Mouse (Mus musculus): ENCODE results near the gene Cyba. TPM values are rescaled to one million over a fixed set of nuclear protein-coding genes. Genes with fewer than 3 reads are reported as not detected.

Gene Cyba
- total RNA-seq, 2 experiments from 2014 or later = 7.8 to 9.6 TPM

DNA sequence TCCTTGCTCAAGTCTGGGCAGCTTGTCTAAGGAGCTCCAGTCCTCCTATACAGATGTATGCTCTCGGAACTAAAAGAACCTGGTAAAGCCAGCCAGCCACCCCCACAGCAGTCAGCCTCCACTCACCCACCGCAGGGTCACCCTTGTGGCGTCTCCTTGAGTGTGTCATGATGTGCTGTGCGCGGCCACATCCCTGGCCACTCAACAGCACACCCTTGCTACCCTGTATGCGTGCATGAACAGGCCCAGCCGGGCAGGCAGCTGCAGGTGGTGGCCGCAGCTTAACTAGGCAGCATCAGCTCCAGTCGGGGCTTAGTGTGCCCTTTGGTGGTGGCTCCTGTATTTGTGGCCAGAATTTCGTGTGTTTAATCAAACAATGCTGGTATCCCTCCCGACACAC lies 24.4 kb upstream of the Cyba start:
- DNase-seq (ENCODE audit: extremely low spot score in 1 of 2, low spot score in 2 of 2) = no peak
- intact Hi-C loops (cut with DNase I) = no loop called here

DNA sequence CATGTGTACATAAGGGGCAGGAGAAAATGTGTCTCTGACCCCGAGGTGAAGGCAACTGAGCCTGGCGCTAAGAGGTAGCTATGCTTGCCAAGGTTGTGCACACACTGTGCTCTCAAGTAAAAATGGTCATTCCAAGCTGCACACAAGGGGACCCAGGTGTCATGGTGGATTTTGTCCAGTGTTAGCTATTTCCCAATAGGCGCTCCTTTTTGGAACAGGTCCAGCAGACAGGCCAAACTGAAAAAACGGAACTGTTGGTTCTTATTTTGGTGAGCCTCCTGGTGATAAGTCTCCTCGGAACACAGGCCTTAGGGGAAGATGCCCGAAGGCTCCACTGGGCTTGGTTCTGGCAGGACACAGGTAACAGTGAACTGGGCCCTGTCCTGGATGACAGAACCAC lies 21.7 kb upstream of the Cyba start:
- DNase-seq (ENCODE audit: extremely low spot score in 1 of 2, low spot score in 2 of 2) = no peak
- intact Hi-C loops (cut with DNase I) = no loop called here

DNA sequence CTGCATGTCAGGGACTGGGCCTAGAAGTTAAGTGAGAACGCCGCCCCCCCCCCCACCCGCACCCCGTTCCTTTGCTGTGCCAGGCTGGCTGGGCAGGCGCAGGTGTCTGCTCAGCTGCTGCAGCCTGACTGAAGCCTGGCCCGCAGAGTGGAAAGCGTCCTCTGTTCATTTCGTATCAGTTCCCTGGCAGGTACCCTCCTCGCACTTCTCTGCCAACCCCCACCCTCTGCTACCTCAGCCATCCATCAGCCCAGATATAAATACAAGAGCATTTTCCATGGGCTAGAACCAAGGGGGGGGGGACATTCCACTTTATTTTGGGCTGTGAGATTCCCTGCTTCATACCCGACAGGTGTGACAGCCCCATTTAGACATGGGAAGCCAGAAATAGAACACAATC lies 19.4 kb upstream of the Cyba start:
- intact Hi-C loops (cut with DNase I) = no loop called here
- no peak for DNase-seq (ENCODE audit: extremely low spot score in 1 of 2, low spot score in 2 of 2)

DNA sequence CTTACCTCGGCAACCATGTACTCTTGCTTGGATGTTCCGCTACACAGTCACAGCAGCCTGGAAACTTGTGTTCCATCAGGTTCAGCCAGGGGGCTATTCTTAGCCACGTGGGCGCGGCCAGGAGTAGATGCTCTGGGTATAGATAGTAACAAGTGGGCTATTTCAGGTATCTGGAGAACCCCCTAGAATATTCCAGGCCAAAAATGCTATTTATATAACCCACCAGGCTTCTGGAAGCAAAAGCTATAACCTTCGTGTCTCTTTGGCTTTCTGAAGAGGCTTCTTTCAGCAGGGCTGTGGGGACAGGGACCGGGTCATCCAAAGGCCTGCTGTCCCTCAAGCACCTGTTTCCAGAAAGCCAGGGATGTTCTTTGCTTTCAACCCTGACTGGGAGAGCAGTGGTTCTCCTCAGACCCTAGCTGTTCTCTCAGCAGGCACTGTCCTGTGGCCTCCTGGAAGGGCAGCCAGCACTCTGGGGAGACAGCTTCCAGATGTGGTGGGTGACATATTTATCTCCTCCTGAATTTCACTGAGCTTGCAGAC lies 18.5 kb upstream of the Cyba start:
- no peak for DNase-seq (ENCODE audit: extremely low spot score in 1 of 2, low spot score in 2 of 2)
- intact Hi-C loops (cut with DNase I) = no loop called here

DNA sequence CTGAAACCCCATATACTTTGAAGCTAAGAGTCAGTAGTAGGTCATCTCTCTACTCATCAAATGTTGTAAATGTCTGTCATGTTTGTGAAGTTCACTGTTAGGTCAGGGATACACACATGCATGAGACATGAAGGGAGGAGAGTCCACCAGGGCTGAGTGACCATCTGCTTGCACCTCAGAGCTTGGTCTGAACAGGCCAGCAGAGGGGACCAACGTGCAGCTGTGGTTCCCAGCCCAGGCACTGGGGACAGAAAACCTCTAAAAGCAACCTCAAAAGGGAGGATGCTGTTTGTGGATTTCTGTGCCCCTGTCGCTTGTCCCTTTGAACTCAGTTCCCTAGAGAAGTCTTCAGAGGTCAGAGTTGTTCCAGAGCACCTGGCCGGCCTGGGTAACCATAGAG lies 12.5 kb upstream of the Cyba start:
- DNase-seq (ENCODE audit: extremely low spot score in 1 of 2, low spot score in 2 of 2) = no peak
- intact Hi-C loops (cut with DNase I) = no loop called here

DNA sequence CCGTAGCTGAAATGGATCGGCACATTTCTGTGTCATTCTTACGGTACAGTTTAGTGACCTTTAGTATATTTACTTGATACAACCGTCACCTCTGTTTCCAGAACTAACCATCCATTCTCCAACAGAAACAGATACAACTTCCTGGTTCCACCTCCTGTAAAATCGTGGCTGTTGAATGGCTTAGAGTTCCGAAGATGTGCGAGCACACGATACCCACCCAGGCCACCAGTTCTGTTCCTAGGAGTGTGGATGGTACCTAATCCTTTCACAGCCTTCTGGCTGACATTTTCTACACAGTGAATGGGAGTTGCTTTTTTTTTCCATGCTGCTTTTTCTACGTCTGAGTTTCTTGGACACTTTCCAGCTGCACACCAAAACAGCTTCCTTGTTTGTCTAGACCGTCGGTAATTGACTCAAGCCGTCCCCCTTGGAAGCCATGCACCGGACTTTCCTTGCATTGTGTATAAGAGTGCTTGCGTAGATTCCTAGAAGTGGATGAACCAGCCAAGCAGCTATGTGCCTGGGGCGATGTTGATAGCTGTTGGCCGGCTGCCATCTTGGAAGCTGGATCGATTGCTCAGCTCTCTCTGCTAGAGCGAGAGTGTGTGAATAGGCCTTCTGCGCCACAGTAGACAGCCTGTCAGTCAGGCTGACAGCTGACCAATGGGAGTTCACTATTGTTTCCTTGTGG lies 11.5 kb upstream of the Cyba start:
- peak; percentile 84 to 90 for DNase-seq (ENCODE audit: extremely low spot score in 1 of 2, low spot score in 2 of 2)
- intact Hi-C loops (cut with DNase I) = no loop called here

DNA sequence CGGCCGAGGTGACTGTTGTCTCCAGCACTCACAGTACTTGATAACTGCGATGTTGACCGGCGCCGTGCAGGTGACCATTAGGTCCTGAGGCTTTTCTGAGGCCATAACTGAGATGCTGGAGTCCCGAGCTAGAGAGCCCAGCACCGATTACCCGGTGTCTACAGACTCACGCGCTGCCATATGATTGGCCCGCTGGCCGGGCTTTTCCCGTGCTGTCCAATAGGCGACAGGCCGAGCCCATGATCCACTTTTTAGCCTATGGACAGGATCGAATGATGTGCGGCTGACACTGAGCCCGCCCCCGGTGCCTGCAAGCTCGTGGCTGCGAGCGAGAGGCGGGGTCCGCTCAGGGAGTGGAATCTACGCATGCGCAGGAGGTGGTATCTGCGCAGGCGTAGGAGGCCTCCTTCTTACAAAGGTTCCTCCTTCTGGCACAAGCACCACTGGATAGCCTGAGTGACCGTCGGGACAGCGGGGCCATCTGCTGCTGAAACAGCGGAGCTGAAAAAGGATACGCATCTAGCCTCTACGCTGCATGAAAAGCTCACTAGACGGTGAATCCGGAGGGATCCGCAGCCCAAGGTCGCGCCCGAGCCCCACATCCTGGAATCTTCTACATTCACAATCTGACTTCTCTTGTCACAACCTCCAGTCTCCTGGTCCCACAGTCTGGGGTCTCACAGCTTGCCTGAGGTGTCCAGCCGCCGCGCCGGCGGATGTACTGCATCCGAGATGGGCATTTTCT lies 10.7 kb upstream of the Cyba start, which contains the start of gene Mvd:
Mvd (minus strand) TSS at position 161 of the 745 bp plus-strand sequence.
- intact Hi-C loops (cut with DNase I) = no loop called here

DNA sequence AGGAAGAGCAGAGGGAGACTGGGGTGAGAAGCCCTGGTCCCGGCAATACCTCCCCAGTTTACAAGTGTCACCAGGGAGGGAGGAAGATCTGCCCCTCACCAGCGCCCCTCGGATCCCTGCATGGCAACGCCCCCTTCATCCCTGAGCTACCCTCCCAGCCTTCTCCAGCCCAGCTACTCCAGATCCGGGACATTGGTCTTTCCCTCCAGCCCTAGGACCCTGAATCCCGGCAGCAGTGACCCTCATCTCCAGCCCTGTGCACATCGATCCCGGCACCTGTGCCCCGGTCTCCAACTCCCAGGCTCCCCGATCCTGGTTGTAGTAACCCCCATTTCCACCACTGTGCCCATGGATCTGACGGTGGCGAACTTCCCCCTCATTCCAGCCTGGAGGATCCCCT lies 10.1 kb upstream of the Cyba start:
- intact Hi-C loops (cut with DNase I) = no loop called here
- no peak for DNase-seq (ENCODE audit: extremely low spot score in 1 of 2, low spot score in 2 of 2)

More for the DNA sequence above, 10.7 kb upstream of the Cyba start, which contains the start of gene Mvd:
- DNase-seq (ENCODE audit: extremely low spot score in 1 of 2, low spot score in 2 of 2) = peak; percentile 99 to 100

DNA sequence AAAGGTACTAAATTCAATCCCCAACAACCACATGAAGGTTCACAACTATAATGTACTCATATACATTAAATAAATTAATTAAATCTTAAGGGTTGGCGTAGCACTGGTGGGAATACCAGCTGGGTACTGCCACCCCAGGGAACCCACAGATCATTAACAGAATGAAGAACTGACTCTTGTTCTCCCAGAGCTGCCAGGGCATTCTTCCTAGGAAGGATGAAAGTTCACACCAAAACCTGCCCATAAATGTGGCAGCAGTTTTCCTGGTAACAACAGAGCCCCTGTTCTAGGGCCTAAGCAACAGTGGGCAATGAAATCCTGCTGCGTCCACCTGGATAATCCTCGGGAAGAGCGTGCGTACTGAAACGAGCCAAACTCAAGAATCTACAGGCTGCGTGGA lies 9.6 kb upstream of the Cyba start:
- no peak for DNase-seq (ENCODE audit: extremely low spot score in 1 of 2, low spot score in 2 of 2)
- intact Hi-C loops (cut with DNase I) = no loop called here

DNA sequence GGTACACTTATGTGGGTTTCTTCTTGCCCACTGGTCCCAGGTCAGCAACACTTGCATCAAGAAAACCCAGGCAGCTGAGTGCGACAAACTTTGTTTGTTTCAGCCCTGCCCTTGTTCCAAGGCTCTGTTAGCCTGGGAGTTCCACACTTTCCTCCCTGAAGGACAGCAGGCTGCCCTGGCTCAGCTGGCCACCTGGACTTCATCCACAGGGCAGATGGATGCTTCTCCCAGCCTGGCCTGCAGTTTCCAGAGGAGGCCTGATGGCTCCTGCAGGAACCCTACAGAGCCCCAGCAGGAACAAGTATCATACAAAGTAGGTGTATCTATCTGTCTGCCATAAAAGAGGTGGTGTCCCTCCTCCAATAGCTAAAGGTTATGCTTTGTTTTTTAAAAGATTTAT lies 8.6 kb upstream of the Cyba start:
- DNase-seq (ENCODE audit: extremely low spot score in 1 of 2, low spot score in 2 of 2) = no peak
- intact Hi-C loops (cut with DNase I) = no loop called here

DNA sequence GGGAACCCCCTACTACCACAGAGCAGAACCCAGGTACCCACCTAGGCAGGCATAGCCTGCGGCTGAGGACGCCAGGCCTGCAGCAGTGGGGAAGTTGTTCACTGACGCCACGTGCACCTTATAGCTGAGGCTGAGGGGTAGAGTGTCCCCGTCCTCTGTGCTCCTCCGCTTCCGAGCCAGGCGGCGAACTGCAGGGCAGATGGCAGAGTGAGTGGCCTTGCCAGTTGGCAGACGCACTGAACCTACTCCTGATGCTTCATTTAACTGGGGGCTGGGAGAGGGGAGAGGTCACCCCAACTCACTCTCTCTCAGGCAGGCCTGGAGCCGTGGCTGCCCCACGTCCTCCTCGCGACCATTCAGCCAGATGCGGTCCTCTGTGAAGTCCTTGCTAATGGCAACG lies 6.6 kb upstream of the Cyba start:
- intact Hi-C loops (cut with DNase I) = no loop called here
- no peak for DNase-seq (ENCODE audit: extremely low spot score in 1 of 2, low spot score in 2 of 2)

DNA sequence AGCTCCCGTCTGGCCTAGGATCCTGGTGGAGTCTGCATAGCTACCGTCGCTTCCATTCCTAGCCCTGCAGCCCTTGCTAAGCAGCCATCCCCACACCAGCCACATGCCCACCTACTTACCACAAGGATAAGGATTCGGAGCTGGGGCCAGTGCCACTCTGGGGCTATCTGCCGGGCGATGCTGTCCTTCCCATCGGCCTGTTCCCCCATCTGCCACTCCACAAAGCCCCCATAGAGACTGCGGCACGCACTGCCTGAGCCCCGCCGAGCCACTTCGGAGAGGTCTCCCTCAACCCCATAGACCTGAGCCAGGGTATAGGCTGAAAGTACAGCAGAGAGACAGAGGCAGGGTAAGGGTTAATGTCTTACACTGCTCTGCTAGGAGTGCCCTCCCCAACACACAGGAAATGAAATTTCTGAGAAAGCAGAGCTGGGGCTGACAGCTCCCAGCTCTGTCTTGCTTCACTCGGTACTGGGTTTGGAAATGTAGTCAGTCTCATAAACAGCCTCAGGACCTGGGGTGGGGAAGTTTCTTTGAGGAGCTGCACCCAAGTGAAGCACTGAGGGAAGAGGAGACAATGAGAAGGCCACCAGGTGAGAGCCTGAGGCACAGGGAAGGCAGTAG lies 5.1 kb upstream of the Cyba start:
- no peak for DNase-seq (ENCODE audit: extremely low spot score in 1 of 2, low spot score in 2 of 2)
- intact Hi-C loops (cut with DNase I) = no loop called here

DNA sequence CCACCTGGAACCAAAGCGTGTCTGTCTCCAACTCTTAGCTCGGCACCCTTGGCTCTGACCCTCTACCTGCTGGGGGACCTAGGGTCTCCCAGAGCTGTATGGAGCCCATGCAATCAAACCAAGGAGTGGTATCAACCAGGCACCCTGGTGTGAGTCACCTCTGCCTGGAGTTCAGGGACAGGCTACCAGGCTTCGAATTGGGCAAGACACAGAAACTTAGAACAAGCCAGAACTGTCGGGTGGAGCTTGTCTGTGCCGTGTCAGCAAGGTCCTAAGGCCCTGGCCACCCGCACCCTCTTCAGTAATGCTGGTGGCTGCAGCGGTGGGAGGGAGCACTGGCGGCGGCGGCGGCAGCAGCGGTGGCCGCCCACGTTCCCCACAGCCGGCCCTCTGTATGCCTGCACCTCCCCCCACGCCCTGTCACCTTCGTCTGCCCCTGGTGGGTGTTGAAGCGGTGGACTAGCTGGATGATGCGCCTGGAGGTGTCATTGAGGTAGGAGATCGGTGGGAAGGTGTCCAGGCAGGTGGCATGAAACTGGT lies 3.9 kb upstream of the Cyba start:
- intact Hi-C loops (cut with DNase I) = no loop called here
- DNase-seq (ENCODE audit: extremely low spot score in 1 of 2, low spot score in 2 of 2) = no peak

DNA sequence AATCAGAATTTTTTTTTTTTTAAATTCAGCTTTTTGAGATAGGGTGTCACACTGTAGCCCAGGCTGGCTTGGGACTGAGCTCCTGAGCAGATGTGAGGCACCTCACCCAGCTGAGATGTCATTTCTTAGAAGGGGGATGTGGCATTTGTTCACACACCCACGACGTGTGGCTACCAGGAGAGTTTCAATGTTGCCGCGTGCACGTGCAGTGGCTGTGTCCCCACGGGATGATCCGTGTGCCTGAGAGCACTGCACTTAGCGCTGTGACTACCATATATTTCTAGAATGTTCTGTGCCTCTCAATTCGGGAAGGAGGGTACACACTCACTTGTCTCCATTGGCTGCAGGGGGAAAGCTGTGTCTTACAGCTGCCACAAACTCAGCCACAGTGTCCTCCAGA lies 3.4 kb upstream of the Cyba start:
- intact Hi-C loops (cut with DNase I) = no loop called here
- no peak for DNase-seq (ENCODE audit: extremely low spot score in 1 of 2, low spot score in 2 of 2)

DNA sequence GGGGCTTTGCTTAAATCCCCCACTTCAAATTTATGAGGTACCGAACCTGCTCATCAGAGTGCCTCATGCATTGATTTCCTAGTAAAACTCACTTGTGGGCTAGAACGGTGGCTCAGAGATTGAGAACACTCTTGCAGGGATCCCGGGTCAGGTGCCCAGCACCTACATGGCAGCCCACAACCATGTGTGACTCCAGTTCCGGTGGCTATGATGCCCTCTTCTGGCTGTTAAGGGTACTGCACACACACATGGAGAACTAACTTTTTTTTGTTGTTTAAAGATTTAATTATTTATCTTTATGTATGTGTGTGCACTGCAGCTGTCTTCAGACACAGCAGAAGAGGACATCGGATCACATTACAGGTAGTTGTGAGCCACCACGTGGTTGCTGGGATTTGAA lies 2.6 kb upstream of the Cyba start:
- no peak for DNase-seq (ENCODE audit: extremely low spot score in 1 of 2, low spot score in 2 of 2)
- intact Hi-C loops (cut with DNase I) = no loop called here

DNA sequence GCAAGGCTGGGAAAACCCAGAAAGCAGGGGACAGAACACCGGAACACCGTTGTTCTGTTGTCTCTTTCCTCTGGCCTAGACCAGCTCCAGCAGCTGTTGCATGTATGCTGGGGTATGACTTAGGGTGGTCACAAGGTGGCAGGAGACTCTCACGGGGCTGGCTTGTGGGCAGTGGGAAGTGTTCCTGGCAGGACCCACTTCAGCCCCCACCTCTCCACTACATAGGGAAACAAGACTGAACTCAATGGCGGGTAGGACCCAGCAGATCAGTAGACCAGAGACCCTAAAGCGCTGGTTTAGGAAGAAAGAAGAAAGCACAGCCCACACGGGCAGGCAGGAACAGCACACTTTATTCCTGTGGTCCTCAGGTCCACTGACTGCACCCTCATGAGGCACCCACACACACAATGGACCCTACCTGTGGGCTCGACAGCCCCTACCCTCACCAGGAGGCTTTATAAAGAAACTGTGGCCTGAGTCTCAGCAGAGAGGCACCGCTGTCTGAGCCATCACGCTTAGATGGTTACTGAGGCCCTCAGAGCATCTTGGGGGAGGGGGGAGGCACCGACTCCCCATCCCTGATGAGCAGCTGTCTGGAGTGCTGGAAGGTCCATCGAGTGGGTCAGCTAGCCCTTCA lies 657 bp upstream of the Cyba start:
- intact Hi-C loops (cut with DNase I) = no loop called here
- no peak for DNase-seq (ENCODE audit: extremely low spot score in 1 of 2, low spot score in 2 of 2)

DNA sequence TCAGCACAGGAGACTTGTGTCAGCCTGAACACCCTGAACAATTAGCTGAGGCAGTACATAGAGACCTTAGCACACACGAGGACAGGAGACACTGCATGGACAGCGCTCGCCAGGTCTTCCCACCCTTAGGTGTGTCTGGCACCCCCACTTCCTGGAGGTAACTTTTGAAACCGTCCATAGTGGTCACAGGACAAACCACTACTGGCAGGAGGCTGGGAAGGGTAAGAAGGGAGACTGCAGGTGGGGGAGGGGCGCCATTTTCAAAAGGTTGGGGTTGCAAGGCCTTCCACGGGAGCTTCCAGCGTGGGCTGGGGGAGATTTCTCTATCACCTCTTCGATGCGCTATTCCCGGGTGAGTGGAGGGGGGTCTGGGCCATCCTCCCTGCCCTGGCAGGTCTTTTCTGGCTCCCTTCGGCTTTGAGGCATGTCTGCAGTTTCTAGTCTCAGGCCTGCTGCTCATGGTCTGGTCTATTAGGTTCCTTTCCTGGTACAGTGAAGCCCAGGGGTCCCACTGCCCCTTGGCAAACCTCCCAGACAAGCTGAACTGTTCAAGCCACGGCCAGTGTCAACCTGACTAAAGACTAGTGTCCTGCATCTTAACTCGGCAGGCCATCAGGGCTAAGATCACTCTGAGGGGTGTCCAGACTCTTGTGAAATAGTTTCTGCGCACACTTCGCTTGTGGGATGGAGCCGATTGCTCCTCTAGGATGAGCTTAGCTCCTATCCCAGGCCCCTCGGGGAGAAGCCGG lies 862 bp downstream of the Cyba start:
- DNase-seq (ENCODE audit: extremely low spot score in 1 of 2, low spot score in 2 of 2) = no peak
- intact Hi-C loops (cut with DNase I) = no loop called here

DNA sequence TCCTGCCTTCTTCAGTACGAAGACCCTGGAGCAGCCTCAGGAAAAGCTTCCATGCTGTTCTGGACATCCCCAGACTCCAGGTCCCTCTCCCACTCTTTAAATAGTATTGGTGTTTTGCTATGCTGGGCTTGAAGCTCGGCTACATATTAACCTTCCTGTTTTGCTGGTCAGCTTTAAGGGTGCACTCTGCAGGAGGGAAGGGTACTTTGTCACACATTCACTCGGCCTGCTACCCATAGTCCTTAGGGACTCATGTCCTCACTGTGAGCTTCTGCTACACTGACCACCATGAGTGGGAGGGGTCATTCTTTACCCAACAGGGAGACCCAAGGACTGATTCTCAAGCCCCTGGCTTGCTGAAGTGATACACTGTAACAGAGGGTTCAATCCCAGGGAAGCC lies 2.1 kb downstream of the Cyba start:
- intact Hi-C loops (cut with DNase I) = no loop called here
- DNase-seq (ENCODE audit: extremely low spot score in 1 of 2, low spot score in 2 of 2) = no peak
